ENCODE assay signal across 28 mouse cellular contexts in the genomic region with DNA sequence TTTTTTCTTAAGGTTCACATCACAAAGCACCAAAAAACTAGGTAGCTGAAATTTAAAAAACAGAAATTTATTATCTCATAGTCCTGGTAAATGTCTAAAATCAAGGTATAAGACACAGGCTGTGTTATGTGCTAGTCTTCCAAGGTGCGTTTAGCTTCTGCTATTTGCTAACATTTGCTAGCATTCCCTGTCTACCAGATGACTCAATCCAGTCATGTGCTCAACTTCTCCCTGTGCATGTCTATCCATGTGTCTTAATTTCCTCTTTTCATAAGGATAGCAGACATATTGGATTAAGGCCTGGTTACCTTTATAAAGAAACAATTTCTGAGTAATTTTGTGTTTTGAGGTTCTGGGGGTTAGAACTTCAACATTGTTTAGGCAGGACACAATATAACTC.
"Had no signal": no experiment of that assay in that cellular context is flagged by ENCODE, and none has a peak within 500 bp of the region (broad histone marks: within the 10 kb centered on the region; RNA-seq: fewer than 3 reads in every experiment).

No protein-coding gene starts in this region.

- H3K4me3 ChIP-seq: gastrocnemius, adult 2 months; heart, adult 2 months; heart, embryonic 13.5 days; heart, embryonic 15.5 days; hindbrain, embryonic 13.5 days; hindbrain, embryonic 15.5 days; kidney, embryonic 15.5 days; left cerebral cortex, adult 2 months; limb, embryonic 10.5 days; limb, embryonic 12.5 days; liver, embryonic 13.5 days had no signal

- H3K9ac ChIP-seq: heart, embryonic 13.5 days; heart, embryonic 15.5 days; hindbrain, embryonic 13.5 days; hindbrain, embryonic 15.5 days; kidney, embryonic 15.5 days; limb, embryonic 12.5 days; liver, embryonic 13.5 days had no signal

- ATAC-seq: hindbrain, postnatal 0 days; intestine, embryonic 16.5 days had no signal

- H3K4me1 ChIP-seq: heart, embryonic 13.5 days; heart, embryonic 15.5 days; hindbrain, embryonic 13.5 days; hindbrain, embryonic 15.5 days; kidney, embryonic 15.5 days; limb, embryonic 10.5 days; limb, embryonic 12.5 days; liver, embryonic 13.5 days had no signal

- H3K27me3 ChIP-seq: heart, embryonic 13.5 days; heart, embryonic 15.5 days; hindbrain, embryonic 13.5 days; hindbrain, embryonic 15.5 days; kidney, embryonic 15.5 days; limb, embryonic 12.5 days; liver, embryonic 13.5 days had no signal

- H3K4me2 ChIP-seq: heart, embryonic 11.5 days; heart, embryonic 13.5 days; heart, embryonic 15.5 days; hindbrain, embryonic 13.5 days; hindbrain, embryonic 15.5 days; kidney, embryonic 15.5 days; limb, embryonic 12.5 days; liver, embryonic 13.5 days had no signal

- DNase-seq: gastrocnemius, adult 2 months; gastrocnemius, postnatal 10 days; gastrocnemius, postnatal 25 days; heart, adult 11 months; heart, adult 2 months; heart, postnatal 14 days; heart, postnatal 36 days; kidney, adult 11 months; kidney, adult 2 months; kidney, adult 9 months; kidney, postnatal 14 days; kidney, postnatal 36 days; layer of hippocampus, adult 9-11 months; layer of hippocampus, postnatal 36 days; liver; liver, embryonic 13.5 days had no signal

- H3K9me3 ChIP-seq: heart, embryonic 13.5 days; heart, embryonic 15.5 days; hindbrain, embryonic 13.5 days; hindbrain, embryonic 15.5 days; kidney, embryonic 15.5 days; limb, embryonic 10.5 days; limb, embryonic 12.5 days; liver, embryonic 13.5 days had no signal

- H3K27ac ChIP-seq: gastrocnemius, adult 2 months; heart, adult 2 months; heart, embryonic 13.5 days; heart, embryonic 15.5 days; hindbrain, embryonic 13.5 days; hindbrain, embryonic 15.5 days; hindbrain, postnatal 0 days; kidney, embryonic 15.5 days; kidney, postnatal 0 days; left cerebral cortex, adult 2 months; limb, embryonic 10.5 days; limb, embryonic 12.5 days; liver, embryonic 13.5 days had no signal

- H3K36me3 ChIP-seq: heart, embryonic 13.5 days; heart, embryonic 15.5 days; hindbrain, embryonic 13.5 days; hindbrain, embryonic 15.5 days; kidney, embryonic 15.5 days; limb, embryonic 10.5 days; limb, embryonic 12.5 days; liver, embryonic 13.5 days had no signal
